Mouse (Mus musculus) adrenal gland, adult 2 months (tissue): Measurements from ENCODE around the gene Lamb3. TPM values are rescaled to one million over a fixed set of nuclear protein-coding genes. Genes with fewer than 3 reads are reported as not detected.

Experiments
- DNase-seq: peaks from one replicate; pipeline ENCODE4 v3.0.0; 2021
- polyA plus RNA-seq: library from polyadenylated mRNA; depleted of rRNA; stranded (reverse); fragments of >200 nt; gene quantifications from 2 replicates; pipeline ENCODE4 v1.2.3, GENCODE M21; 2012; rRNA removed
- total RNA-seq, 2 experiments: library from RNA; stranded (reverse); gene quantifications; 2 replicates each; pipeline ENCODE4 v1.2.3; 2021

The Lamb3 gene
- total and polyA plus RNA-seq, 3 experiments, result 0.30 to 2.3 (median 0.69) TPM

- no peak for DNase-seq
Observed at GRCm38 (mm10) chr1:193381597-193382404, 174.3 kb downstream of the Lamb3 start.

GRCm38 (mm10) chr1:193382435-193382834, 174.9 kb downstream of the Lamb3 start:
- no peak for DNase-seq

GRCm38 (mm10) chr1:193382841-193383462, 175.5 kb downstream of the Lamb3 start:
- DNase-seq, result peak; percentile 31

- peak; percentile 84 for DNase-seq
Observed at GRCm38 (mm10) chr1:193386136-193386535, 178.6 kb downstream of the Lamb3 start.

GRCm38 (mm10) chr1:193387241-193387640, 179.7 kb downstream of the Lamb3 start:
- peak; percentile 35 for DNase-seq

- DNase-seq, result no peak
Observed at GRCm38 (mm10) chr1:193389505-193389904, 182.0 kb downstream of the Lamb3 start.

- DNase-seq, result no peak
Observed at GRCm38 (mm10) chr1:193390004-193390403, 182.5 kb downstream of the Lamb3 start.

GRCm38 (mm10) chr1:193392266-193392665, 184.8 kb downstream of the Lamb3 start:
- no peak for DNase-seq

Other genes with a start within 250 kb of the Lamb3 start
- 1 to 10 TPM; 8.3 to 8.7 TPM for gene Syt14, start 171.9 kb upstream of the Lamb3 start, total RNA-seq
- 0.93 and 1.4 TPM in 2 replicates for gene Syt14, start 171.9 kb upstream of the Lamb3 start, polyA plus RNA-seq
- gene Diexf, start 77.4 kb upstream of the Lamb3 start, total RNA-seq, result 10 to 100 TPM; 11.1 to 19.0 TPM
- gene Diexf, start 77.4 kb upstream of the Lamb3 start, polyA plus RNA-seq, result 10.6 and 12.9 TPM in 2 replicates
- under 1 TPM; 0.31 to 0.49 TPM for gene Irf6, start 54.6 kb upstream of the Lamb3 start, total RNA-seq
- 0.09 and 0.51 TPM in 2 replicates for gene Irf6, start 54.6 kb upstream of the Lamb3 start, polyA plus RNA-seq
- 1 to 10 TPM; 1.4 to 3.2 TPM for gene A130010J15Rik, start 39.7 kb upstream of the Lamb3 start, total RNA-seq
- gene A130010J15Rik, start 39.7 kb upstream of the Lamb3 start, polyA plus RNA-seq, result 1.8 and 2.1 TPM in 2 replicates
- 1 to 10 TPM; 1.1 to 3.3 TPM for gene Traf3ip3, start 6.0 kb upstream of the Lamb3 start, total RNA-seq
- gene Traf3ip3, start 6.0 kb upstream of the Lamb3 start, polyA plus RNA-seq, result 0.15 and 0.75 TPM in 2 replicates
- gene Hsd11b1, start 56.4 kb downstream of the Lamb3 start, total RNA-seq, result 100 to 1,000 TPM; 114 to 135 TPM
- gene Hsd11b1, start 56.4 kb downstream of the Lamb3 start, polyA plus RNA-seq, result 56.4 and 56.8 TPM in 2 replicates
- 100 to 1,000 TPM; 156 to 178 TPM for gene G0s2, start 65.5 kb downstream of the Lamb3 start, total RNA-seq
- gene G0s2, start 65.5 kb downstream of the Lamb3 start, polyA plus RNA-seq, result 182 and 309 TPM in 2 replicates
- not detected for gene Camk1g, start 162.6 kb downstream of the Lamb3 start, total RNA-seq
- 0.29 and 0.42 TPM in 2 replicates for gene Camk1g, start 162.6 kb downstream of the Lamb3 start, polyA plus RNA-seq